Mouse (Mus musculus) C2C12 (cell line): ENCODE data around the gene Pde10a.

Experiments
- CEBPB ChIP-seq: IDR thresholded peaks from one replicate; pipeline ENCODE4 v1.6.1; 2011; ENCODE audit warnings: low read depth, mild to moderate bottlenecking, control low read depth, moderate library complexity
- CTCF ChIP-seq: IDR thresholded peaks from one replicate; pipeline ENCODE4 v1.5.1; 2011; ENCODE audit not compliant: control insufficient read depth, insufficient read depth, insufficient read length

DNA sequence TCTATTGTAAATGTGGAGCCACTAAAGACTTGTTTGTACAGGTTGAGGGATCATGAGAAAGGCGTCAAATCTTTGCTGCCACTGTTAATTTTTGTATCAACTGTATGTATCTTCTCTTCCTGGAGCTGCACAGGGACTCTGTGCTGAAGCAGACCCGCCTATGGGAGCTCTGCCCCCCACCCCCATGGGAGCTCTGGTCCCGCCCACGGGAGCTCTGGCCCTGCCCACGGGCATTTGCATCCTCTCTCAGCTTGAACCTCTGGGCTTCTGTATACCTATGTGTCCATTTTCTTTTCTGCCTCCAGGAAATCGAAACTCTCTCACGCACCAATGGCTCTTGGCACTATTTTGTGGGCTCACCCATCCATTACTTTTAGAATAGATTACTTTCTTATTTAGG, 203.5 kb downstream of the Pde10a start:
- TF ChIP-seq CTCF (no peak), CEBPB (no peak)
